Mouse (Mus musculus): ENCODE results near the gene Ndufs3.

Gene Ndufs3

DNA sequence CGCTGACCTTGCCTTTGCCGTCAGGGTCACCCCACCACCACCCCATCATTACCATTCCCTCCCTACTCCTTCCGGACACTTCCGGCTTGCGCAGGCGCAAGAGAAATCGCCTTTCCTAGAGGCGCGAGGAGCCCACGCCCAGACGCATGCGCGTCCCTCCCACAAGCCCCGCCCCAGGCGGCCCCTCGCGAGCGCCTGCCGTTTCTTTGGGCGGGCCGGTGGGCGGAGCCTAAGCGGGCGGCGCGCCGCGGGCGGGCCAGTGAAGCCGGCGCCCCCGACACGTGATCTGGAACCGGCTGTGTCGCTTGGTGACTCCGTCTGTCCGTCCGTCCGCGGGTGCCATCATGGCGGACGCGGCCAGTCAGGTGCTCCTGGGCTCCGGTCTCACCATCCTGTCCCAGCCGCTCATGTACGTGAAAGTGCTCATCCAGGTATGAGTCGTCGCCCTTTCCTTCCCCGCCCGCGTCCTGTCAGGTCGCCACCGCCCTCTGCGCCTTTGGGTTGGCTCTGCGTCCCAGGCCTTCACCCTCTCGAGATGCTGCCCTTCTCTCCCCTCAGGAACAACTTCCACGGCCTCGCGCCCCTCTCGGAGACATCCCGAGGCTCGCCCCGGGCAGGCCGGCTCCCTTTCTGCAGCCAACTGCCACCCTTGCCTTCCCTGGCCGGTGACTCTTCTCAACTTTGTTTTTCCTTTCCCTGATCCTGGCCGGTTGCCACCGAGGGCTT, 57.5 kb downstream of the Ndufs3 start, which contains the start of gene Mtch2:
TSS of gene Mtch2 (plus strand) at position 201 of the 726 bp plus-strand sequence.
- WGBS, result under 1% methylated on average over 67 of the region's 67 CpGs

DNA sequence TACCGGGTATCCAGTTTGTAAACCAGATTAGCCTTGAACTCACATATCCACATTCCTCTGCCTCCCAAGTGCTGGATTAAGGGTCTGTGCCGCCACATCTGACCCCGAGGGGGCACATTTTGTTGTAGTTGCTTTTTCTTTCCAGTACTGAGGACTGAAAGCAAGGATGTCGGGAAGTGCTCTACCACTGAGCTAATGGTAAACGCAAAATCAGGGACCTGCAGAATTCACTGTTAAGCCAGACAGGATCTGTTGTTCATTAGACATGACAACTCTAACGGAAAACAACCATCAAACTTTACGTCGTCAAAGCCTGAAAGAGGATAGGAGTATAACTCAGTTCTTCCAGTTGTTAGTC, 58.1 kb downstream of the Ndufs3 start:
- 1% methylated on average over 8 of the region's 8 CpGs for WGBS

DNA sequence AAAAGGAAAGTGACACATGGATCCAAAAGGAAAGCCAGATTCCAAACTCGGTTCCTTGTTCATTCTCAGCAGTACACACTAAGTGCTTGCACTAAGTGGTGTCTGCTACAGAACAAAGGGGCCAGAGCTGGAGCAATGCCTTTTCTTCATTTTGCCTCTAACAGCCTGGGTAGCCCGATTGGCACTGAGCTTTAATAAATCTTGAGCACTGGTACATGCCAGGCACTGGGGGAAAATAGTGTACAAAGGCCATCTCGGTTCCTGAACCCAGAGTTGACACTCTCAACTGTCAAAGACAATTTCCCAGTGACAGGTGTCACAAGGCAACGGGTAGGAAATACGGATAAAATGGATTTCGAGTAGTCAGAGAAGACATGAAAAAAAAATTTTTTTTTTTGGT, 58.5 kb downstream of the Ndufs3 start:
- WGBS, result 30% methylated on average over 6 of the region's 6 CpGs

- 89% methylated on average over 5 of the region's 5 CpGs for WGBS
These were observed 59.4 kb downstream of the Ndufs3 start for GRCm38 (mm10) chr2:90845234-90845633.

Data from cerebral cortex, adult 2 months (tissue).